Mouse (Mus musculus): ENCODE measurements around the gene Usp44.

DNA sequence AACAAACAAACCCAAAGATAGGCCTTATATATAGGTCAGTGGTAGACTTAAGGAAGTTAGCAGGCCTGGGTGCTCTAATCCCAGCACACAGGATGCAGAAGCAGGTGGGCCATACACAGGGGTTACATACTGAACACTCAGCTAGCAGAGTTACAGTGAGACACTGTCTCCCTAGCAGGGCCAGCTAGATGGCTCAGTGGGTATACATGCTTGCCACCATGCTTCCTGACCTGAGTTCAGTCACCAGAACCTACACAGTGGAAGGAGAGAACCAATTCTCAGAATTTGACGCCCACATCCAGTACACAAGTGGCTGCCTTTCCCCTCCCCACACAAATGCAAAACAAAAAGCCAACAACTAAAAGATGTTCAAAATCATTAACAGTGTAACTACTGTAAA is 45.4 kb downstream of the Usp44 start:
- TF ChIP-seq MAX (IDR thresholded peaks at IDR 0.05; ENCODE audit: low read depth) (no peak), POLR2A (IDR thresholded peaks at IDR 0.05; ENCODE audit: insufficient read length, low read depth) (no peak), MYOG (IDR thresholded peaks at IDR 0.05; ENCODE audit: control insufficient read depth in 1 of 3, insufficient read depth in 1 of 3, insufficient read length in 2 of 3, low read depth in 2 of 3) (no peak), USF1 (IDR thresholded peaks at IDR 0.05; ENCODE audit: low read depth) (no peak), TCF12 (IDR thresholded peaks at IDR 0.05; ENCODE audit: insufficient read depth, poor library complexity, severe bottlenecking) (no peak), POLR2AphosphoS2 (IDR thresholded peaks at IDR 0.05; ENCODE audit: insufficient read length, low read depth) (no peak), MYOD1 (IDR thresholded peaks at IDR 0.05; ENCODE audit: control insufficient read depth in 1 of 3, insufficient read length in 2 of 3, low read depth in 2 of 3) (no peak), E2F4 (IDR thresholded peaks at IDR 0.05; ENCODE audit: insufficient read depth) (no peak), TCF3 (IDR thresholded peaks at IDR 0.05; ENCODE audit: insufficient read length, low read depth) (no peak), REST (IDR thresholded peaks at IDR 0.05; ENCODE audit: insufficient read depth, insufficient read length) (no peak), SRF (IDR thresholded peaks at IDR 0.05; ENCODE audit: control insufficient read depth, insufficient read length, low read depth) (no peak), CEBPB (IDR thresholded peaks at IDR 0.05; ENCODE audit: insufficient read depth, poor library complexity, severe bottlenecking) (no peak)
